Mouse (Mus musculus) forebrain, postnatal 0 days (tissue): Measurements from ENCODE around the gene Slc7a1. TPM values are rescaled to one million over a fixed set of nuclear protein-coding genes. Genes with fewer than 3 reads are reported as not detected.
A peak's percentile ranks its signal among the peaks of the same experiment; 100 is the strongest.

Experiments used
- ATAC-seq: fragments of 200-750 bp; cut with Nextera tagmentation; 2 replicates; pipeline ENCODE4 v1.8.0; 2017; ENCODE audit warnings: mild to moderate bottlenecking, moderate library complexity
- DNase-seq: peaks from one replicate; pipeline ENCODE4 v3.0.0-alpha.2; 2015
- H3K27ac ChIP-seq: fragments of 300-500 bp; sonication (generic); 2 replicates; pipeline ENCODE4 v1.5.1; 2014; ENCODE audit warnings: low read depth, mild to moderate bottlenecking, antibody characterized with exemption, low read length, moderate library complexity, mixed read lengths
- H3K27me3 ChIP-seq: fragments of 300-500 bp; sonication (generic); 2 replicates; pipeline ENCODE4 v1.6.1; 2014; ENCODE audit warnings: mild to moderate bottlenecking, low read length, mixed read lengths; ENCODE audit not compliant: insufficient read depth
- H3K36me3 ChIP-seq: fragments of 300-500 bp; sonication (generic); 2 replicates; pipeline ENCODE4 v1.6.1; 2014; ENCODE audit warnings: mild to moderate bottlenecking, moderate library complexity; ENCODE audit not compliant: insufficient read depth
- H3K4me1 ChIP-seq: fragments of 300-500 bp; sonication (generic); 2 replicates; pipeline ENCODE4 v1.6.1; 2014; ENCODE audit warnings: antibody characterized with exemption; ENCODE audit not compliant: insufficient read depth
- H3K4me2 ChIP-seq: fragments of 300-500 bp; sonication (generic); 2 replicates; pipeline ENCODE4 v1.6.1; 2014; ENCODE audit warnings: low read depth, mild to moderate bottlenecking, moderate library complexity
- H3K4me3 ChIP-seq: fragments of 300-500 bp; sonication (generic); 2 replicates; pipeline ENCODE4 v1.5.1; 2014; ENCODE audit warnings: low read depth, low read length, mixed read lengths
- H3K9ac ChIP-seq: fragments of 300-500 bp; sonication (generic); 2 replicates; pipeline ENCODE4 v1.6.1; 2014; ENCODE audit warnings: mild to moderate bottlenecking
- H3K9me3 ChIP-seq: fragments of 300-500 bp; sonication (generic); 2 replicates; pipeline ENCODE4 v1.6.1; 2016; ENCODE audit warnings: low read length
- CTCF ChIP-seq: sonication (generic); IDR thresholded peaks from 2 replicates; pipeline ENCODE4 v1.5.1; 2016; ENCODE audit warnings: antibody characterized with exemption, control low read depth, low read depth
- WGBS: fragments of 180-500 bp; shearing (Covaris S2); extraction: QIAGEN DNeasy Blood & Tissue Kit; methylation state at CpG from one replicate; pipeline ENCODE4 v1.1.7; 2014; 5-methylcytosine and 5-hydroxymethylcytosine counted together
- polyA plus RNA-seq: library from polyadenylated mRNA; unstranded; fragments of >200 nt; fragmentation: Nextera tagmentation; extraction: Ambion mirVana; gene quantifications from 2 replicates; pipeline ENCODE4 v1.2.1, GENCODE M21; 2015
- total RNA-seq: library from RNA; depleted of rRNA; stranded (reverse); fragments of >200 nt; gene quantifications from 2 replicates; pipeline ENCODE4 v1.2.3, GENCODE M21; 2014

The Slc7a1 gene
- total and polyA plus RNA-seq, 2 experiments from 2014 or later, result 44.0 to 52.2 TPM

DNA sequence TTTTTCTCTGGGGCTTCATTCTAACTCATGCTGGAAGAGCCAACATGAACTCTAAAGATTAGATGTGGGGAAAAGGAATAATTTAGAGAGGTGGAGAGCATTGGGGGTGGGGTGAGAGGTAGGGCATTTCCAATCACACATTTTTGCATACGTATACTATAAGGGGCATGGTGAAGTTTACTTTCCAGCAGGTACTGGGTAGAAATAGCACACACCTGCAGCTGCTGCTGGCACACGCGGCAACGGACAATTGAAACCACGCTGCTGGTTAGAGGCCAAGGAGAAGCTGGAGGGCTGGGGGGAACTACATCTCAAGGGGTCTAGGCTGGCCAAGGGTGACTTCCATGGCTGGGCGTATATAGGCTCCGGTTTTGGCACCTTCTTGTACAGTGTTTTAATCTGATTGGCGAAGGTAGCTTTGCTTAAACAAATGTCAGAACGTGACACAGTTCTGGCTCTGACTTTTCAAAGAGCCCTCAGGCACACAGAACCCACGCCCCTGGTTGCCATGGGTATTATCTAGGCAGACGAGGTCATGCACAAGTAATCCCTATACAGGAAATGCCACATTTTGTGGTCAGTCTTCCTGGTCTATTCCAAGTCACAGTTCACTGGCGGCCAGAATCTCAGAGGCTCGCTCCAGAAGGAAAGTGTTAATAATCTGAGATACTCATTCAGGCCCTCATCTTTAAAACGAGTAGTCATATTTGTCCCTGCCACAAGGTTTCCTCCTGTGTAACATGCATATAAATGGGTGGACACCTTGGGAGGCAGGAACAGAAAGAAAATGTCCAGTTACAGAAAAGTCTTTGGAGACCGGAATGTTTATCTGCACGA is 38.6 kb downstream of the Slc7a1 start:
- H3K9me3 ChIP-seq, result no peaks in the 10 kb centered on the region

DNA sequence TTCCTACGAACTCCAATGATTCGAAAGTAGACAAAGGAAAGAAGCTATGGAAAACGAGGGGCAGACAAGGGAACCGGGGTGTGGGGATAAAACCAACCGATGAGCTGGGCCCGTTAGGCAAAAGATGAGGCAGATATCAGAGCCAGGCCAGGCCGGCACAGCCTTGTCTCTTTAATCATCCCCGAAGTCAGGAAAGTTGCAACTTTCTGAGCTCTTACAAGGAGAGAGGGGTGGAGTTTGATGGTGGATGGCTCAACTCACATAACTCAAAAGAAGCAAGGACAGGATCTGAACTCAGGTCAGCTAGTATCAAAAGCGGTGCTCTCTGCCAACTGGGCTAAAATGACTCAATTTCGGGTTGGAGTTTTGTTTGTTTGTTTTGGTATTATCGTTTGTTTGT is 40.6 kb downstream of the Slc7a1 start:
- no peak overlapping the region for H3K27ac ChIP-seq
- no peak for ATAC-seq
- 0 out of 2 replicates have a peak, but pooled peaks cover 4% of the 10 kb centered on the region for H3K36me3 ChIP-seq
- H3K4me2 ChIP-seq, result no peak overlapping the region
- 93% methylated on average over 11 of the region's 11 CpGs for WGBS
- H3K27me3 ChIP-seq, result no peaks in the 10 kb centered on the region
- no peaks in the 10 kb centered on the region for H3K4me1 ChIP-seq
- no peak for TF ChIP-seq CTCF
- H3K4me3 ChIP-seq, result no peak overlapping the region
- no peaks in the 10 kb centered on the region for H3K9me3 ChIP-seq
- no peak overlapping the region for H3K9ac ChIP-seq
- no peak for DNase-seq

More for the DNA sequence above, 38.6 kb downstream of the Slc7a1 start:
- 0 out of 2 replicates have a peak, but pooled peaks cover 4% of the 10 kb centered on the region for H3K36me3 ChIP-seq
- H3K9ac ChIP-seq, result no peak overlapping the region
- TF ChIP-seq CTCF, result no peak
- 77% methylated on average over 16 of the region's 16 CpGs for WGBS
- no peak for DNase-seq
- no peaks in the 10 kb centered on the region for H3K4me1 ChIP-seq
- no peak overlapping the region for H3K4me3 ChIP-seq
- ATAC-seq, result no peak
- no peak overlapping the region for H3K27ac ChIP-seq
- H3K27me3 ChIP-seq, result no peaks in the 10 kb centered on the region
- no peak overlapping the region for H3K4me2 ChIP-seq

DNA sequence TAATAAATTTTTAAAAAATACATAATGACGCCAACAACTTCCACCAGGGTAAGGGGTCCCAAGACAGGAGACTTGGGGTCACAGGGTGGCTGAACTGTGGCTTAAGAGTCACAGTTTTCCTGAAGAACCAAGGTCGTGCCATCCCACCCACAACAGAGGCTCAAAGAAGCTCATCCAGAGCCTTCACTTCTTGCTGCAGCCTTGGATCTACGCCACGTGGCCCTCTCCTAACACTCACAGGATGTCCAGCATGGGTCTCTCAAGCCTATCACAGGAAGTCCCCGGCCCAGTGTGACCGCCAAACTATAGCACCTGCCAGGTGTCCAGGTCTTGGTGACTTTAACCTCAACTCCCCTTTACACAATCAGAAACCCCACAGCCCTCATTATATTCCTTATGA is 42.5 kb downstream of the Slc7a1 start:
- H3K9ac ChIP-seq, result no peak overlapping the region
- no peak overlapping the region for H3K4me2 ChIP-seq
- H3K27ac ChIP-seq, result no peak overlapping the region
- no peak for TF ChIP-seq CTCF
- H3K4me3 ChIP-seq, result no peak overlapping the region
- WGBS, result 94% methylated on average over 6 of the region's 6 CpGs
- no peaks in the 10 kb centered on the region for H3K27me3 ChIP-seq
- 0 out of 2 replicates have a peak, but pooled peaks cover 4% of the 10 kb centered on the region for H3K36me3 ChIP-seq
- H3K9me3 ChIP-seq, result no peaks in the 10 kb centered on the region
- H3K4me1 ChIP-seq, result no peaks in the 10 kb centered on the region
- no peak for DNase-seq
- no peak for ATAC-seq

DNA sequence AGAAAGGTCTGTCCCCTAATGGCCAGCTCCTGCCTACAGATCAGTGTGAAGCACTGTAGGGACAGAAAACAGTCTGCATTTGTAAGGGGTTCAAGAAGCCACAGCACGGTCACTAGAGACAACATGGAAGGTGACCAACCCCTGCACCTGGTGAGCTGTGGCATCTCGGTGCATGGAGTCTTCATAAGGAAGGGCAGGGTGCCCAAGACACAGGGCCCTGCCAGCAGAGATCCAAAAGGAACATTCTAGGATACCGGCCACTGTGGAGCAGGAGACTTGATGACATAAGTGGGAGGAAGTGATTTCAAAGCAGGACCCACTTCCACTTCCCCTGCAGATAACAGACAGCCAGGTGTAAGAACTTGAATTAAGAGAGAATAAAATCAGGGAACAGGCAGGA is 43.9 kb downstream of the Slc7a1 start:
- no peak overlapping the region for H3K4me2 ChIP-seq
- no peak for TF ChIP-seq CTCF
- no peak for DNase-seq

DNA sequence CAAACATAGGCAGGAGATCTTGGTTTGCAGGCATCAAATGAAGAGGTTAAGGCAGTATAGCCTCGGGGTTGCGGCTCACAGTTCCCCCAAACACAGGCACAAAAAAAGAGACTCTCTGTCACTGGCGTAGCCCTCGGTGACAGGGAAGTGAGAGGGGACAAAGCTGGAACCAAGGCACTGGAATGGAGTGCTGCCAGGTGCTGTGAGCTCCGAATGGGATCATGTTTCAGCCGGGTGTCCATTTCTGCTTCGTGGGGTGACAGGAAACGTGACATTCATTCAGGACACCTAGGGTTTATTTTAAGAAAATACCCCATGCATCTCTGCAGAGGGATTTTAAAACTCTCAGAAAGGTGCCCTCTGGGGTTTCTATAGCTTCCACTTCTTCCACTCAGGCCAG is 45.2 kb downstream of the Slc7a1 start:
- no peaks in the 10 kb centered on the region for H3K4me1 ChIP-seq
- ATAC-seq (no peak), DNase-seq (no peak)
- no peak overlapping the region for H3K4me2 ChIP-seq
- WGBS, result 66% methylated on average over 8 of the region's 8 CpGs
- H3K27ac ChIP-seq, result no peak overlapping the region
- 0 out of 2 replicates have a peak, but pooled peaks cover 7% of the 10 kb centered on the region for H3K36me3 ChIP-seq
- TF ChIP-seq CTCF, result no peak
- no peak overlapping the region for H3K9ac ChIP-seq
- H3K27me3 ChIP-seq, result no peaks in the 10 kb centered on the region
- H3K9me3 ChIP-seq, result no peaks in the 10 kb centered on the region
- no peak overlapping the region for H3K4me3 ChIP-seq

More for the DNA sequence above, 43.9 kb downstream of the Slc7a1 start:
- no peak overlapping the region for H3K27ac ChIP-seq
- H3K4me3 ChIP-seq, result no peak overlapping the region
- H3K36me3 ChIP-seq, result 0 out of 2 replicates have a peak, but pooled peaks cover 7% of the 10 kb centered on the region
- 91% methylated on average over 3 of the region's 3 CpGs for WGBS
- no peaks in the 10 kb centered on the region for H3K4me1 ChIP-seq
- H3K9me3 ChIP-seq, result no peaks in the 10 kb centered on the region
- H3K9ac ChIP-seq, result no peak overlapping the region
- H3K27me3 ChIP-seq, result no peaks in the 10 kb centered on the region
- ATAC-seq, result no peak

DNA sequence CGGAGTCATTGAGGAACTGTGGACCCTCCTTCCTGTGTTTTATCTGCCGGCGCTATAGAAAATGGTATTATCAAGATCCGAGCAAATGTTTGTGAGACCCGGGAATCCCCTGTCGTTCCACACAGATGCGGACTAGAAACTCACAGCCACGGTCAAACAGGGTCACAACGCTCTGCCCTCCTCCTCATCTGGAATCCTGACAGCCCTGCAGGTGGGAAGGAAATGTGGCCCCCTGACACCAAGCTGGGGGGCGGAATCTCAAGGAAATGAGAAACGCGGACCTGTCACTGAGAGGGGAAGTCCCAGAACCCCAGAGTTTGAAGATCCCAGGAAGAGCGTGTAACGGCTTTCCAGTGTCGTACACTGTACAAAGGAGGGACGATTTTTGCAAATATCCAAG is 46.3 kb downstream of the Slc7a1 start:
- Histone ChIP-seq H3K36me3 (0 out of 2 replicates have a peak, but pooled peaks cover 4% of the 10 kb centered on the region), H3K27ac (no peak overlapping the region), H3K4me2 (no peak overlapping the region), H3K4me1 (no peaks in the 10 kb centered on the region), H3K9me3 (no peaks in the 10 kb centered on the region), H3K9ac (no peak overlapping the region), H3K4me3 (no peak overlapping the region), H3K27me3 (no peaks in the 10 kb centered on the region)
- ATAC-seq (no peak), DNase-seq (no peak)
- TF ChIP-seq CTCF, result no peak
- WGBS, result 88% methylated on average over 16 of the region's 16 CpGs

DNA sequence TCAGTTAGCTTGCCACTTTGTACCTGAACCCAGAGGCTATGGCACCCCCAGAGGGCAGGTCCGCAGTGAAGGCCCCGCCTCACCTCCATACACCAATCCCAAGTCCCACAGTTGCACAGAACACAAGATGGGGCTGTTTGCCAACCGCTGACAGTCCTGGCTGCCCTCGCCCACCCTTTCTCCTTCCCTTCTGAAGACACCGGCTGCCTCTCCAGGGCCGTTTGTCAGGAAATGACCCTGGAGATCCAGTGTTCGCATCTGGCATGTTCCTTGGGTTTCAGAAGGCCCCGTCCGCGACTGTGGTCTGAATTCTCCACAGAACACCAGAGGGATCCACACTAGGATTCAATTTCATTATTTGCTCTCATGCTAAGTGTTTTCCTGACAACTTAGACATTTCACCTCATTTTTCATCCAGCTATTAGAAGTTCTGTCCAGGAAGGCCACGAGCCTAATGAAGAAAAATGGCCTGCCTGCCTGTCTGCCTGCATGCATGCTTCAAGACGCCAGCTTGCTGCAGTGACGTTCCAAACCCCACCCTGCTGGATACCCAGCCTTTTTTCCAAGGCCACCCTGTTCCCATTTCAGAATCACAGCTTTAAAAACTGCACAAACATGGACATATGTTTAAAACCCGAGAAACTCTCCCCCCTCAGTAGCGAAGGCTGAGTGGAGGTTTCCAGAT is 50.2 kb downstream of the Slc7a1 start:
- Histone ChIP-seq H3K4me1 (no peaks in the 10 kb centered on the region), H3K4me2 (no peak overlapping the region), H3K4me3 (no peak overlapping the region), H3K9ac (no peak overlapping the region; the same call in 1 of the 2 replicates), H3K27ac (no peak overlapping the region), H3K36me3 (0 out of 2 replicates have a peak, but pooled peaks cover 7% of the 10 kb centered on the region), H3K9me3 (no peaks in the 10 kb centered on the region), H3K27me3 (no peaks in the 10 kb centered on the region)
- no peak for DNase-seq
- 67% methylated on average over 15 of the region's 15 CpGs for WGBS
- peak; percentile 61 for ATAC-seq
- no peak for TF ChIP-seq CTCF
